Mouse (Mus musculus) intestine, embryonic 15.5 days (tissue): Measurements from ENCODE around the gene Nudt16l1. TPM values are rescaled to one million over a fixed set of nuclear protein-coding genes. Genes with fewer than 3 reads are reported as not detected.

Experiments used
- ATAC-seq: fragments of 200-750 bp; cut with Nextera tagmentation; 2 replicates; pipeline ENCODE4 v1.8.0; 2017; ENCODE audit warnings: moderate TSS enrichment, moderate library complexity
- H3K27ac ChIP-seq: fragments of 300-500 bp; sonication (generic); 2 replicates; pipeline ENCODE4 v1.5.1; 2015; ENCODE audit warnings: mild to moderate bottlenecking, inconsistent platforms
- H3K27me3 ChIP-seq: fragments of 300-500 bp; sonication (generic); replicated peaks from 2 replicates; pipeline ENCODE4 v1.6.1; 2015; ENCODE audit warnings: inconsistent platforms
- H3K36me3 ChIP-seq: fragments of 300-500 bp; sonication (generic); 2 replicates; pipeline ENCODE4 v1.6.1; 2015; ENCODE audit warnings: inconsistent platforms
- H3K4me1 ChIP-seq: fragments of 300-500 bp; sonication (generic); replicated peaks from 2 replicates; pipeline ENCODE4 v1.6.1; 2015; ENCODE audit warnings: inconsistent platforms
- H3K4me2 ChIP-seq: fragments of 300-500 bp; sonication (generic); replicated peaks from 2 replicates; pipeline ENCODE4 v1.6.1; 2015; ENCODE audit warnings: mild to moderate bottlenecking, inconsistent platforms
- H3K4me3 ChIP-seq: fragments of 300-500 bp; sonication (generic); replicated peaks from 2 replicates; pipeline ENCODE4 v1.5.1; 2015; ENCODE audit warnings: inconsistent platforms
- H3K9ac ChIP-seq: fragments of 300-500 bp; sonication (generic); 2 replicates; pipeline ENCODE4 v1.6.1; 2015; ENCODE audit warnings: inconsistent platforms
- H3K9me3 ChIP-seq: fragments of 300-500 bp; sonication (generic); 2 replicates; pipeline ENCODE4 v1.6.1; 2016; ENCODE audit warnings: inconsistent platforms
- WGBS: fragments of 180-500 bp; shearing (Covaris S2); methylation state at CpG from one replicate; pipeline ENCODE4 v1.1.7; 2015; 5-methylcytosine and 5-hydroxymethylcytosine counted together
- polyA plus RNA-seq: library from polyadenylated mRNA; unstranded; fragments of >200 nt; fragmentation: Nextera tagmentation; extraction: Ambion mirVana; gene quantifications from 2 replicates; pipeline ENCODE4 v1.2.1, GENCODE M21; 2015

The Nudt16l1 gene
- polyA plus RNA-seq, 1 experiment from 2014 or later: 128 TPM

DNA sequence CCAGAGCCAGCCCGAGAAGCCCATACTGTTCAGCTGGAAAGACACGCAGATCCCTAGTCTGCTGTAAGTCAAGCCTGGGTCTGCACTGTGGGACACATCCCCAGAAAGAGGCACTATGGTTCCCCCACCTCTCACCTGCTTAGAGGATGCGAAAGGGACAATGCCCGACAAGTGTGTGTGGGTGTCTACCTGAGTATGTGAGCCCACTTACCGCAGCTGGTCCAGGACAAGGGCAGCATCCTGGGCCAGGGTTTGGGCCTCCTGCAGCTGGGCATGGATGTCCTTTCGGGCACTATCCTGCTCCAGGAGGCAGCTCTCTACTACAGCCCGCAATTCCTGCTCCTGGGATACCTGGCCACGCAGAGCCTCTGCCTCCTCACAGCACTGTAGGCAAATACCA lies 4.3 kb downstream of the Nudt16l1 start:
- H3K4me1 ChIP-seq: peaks cover 10% of the 10 kb centered on the region
- no peak for ATAC-seq
- no peaks in the 10 kb centered on the region for H3K9me3 ChIP-seq
- H3K9ac ChIP-seq: no peak overlapping the region
- H3K27me3 ChIP-seq: no peaks in the 10 kb centered on the region
- H3K27ac ChIP-seq: no peak overlapping the region
- H3K4me3 ChIP-seq: no peak overlapping the region
- H3K4me2 ChIP-seq: no peak overlapping the region
- H3K36me3 ChIP-seq: peaks cover 34% of the 10 kb centered on the region
- WGBS: 92% methylated on average over 8 of the region's 8 CpGs

DNA sequence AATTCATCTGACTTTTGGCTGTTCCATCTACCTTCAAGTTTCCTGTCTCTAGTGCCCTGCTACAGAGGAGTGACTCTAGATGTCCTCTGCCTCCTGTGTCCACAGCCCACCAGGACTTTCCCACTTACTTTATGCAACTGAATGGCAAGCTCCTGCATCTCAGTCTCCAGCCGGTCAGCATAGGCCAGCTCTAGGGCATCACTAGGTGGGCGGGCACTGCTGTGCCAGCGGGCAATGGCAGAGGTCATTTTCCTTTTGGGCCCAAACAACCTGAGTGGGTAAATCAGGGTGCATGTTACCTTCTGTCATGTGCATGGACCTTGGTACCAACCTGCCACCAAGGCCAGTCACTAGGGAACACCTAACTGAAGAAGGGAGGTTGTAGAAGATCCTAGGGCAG lies 4.9 kb downstream of the Nudt16l1 start:
- Histone ChIP-seq H3K27me3 (no peaks in the 10 kb centered on the region), H3K4me1 (peaks cover 10% of the 10 kb centered on the region), H3K9ac (no peak overlapping the region), H3K9me3 (no peaks in the 10 kb centered on the region), H3K4me2 (no peak overlapping the region), H3K27ac (no peak overlapping the region), H3K4me3 (no peak overlapping the region), H3K36me3 (peaks cover 39% of the 10 kb centered on the region)
- 95% methylated on average over 3 of the region's 3 CpGs for WGBS
- ATAC-seq: no peak

DNA sequence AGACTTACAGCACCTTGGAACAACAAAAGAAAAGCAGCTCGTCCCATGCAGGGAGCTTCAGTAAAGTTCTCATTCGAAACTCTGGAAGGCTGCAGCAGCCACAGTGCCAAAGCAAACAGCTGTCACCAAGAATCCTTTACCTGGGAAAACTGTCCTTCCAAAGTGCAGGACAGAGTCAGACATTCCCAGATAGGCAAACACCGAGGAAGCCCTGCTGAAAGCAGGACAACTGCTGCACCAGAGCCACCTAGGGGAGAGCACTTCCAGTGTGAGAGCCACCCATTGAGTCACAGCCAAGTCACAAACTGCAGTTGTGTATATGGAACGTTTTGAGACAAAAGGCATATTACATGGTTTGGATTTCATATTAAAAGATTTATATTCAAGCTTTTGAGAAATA lies 6.9 kb downstream of the Nudt16l1 start:
- Histone ChIP-seq H3K9ac (no peak overlapping the region), H3K4me2 (no peak overlapping the region), H3K27ac (no peak overlapping the region), H3K4me1 (0 out of 2 replicates have a peak, but pooled peaks cover under 1% of the 10 kb centered on the region), H3K9me3 (no peaks in the 10 kb centered on the region), H3K27me3 (no peaks in the 10 kb centered on the region), H3K4me3 (no peak overlapping the region), H3K36me3 (peaks cover 44% of the 10 kb centered on the region)
- 82% methylated on average over 4 of the region's 4 CpGs for WGBS
- no peak for ATAC-seq

DNA sequence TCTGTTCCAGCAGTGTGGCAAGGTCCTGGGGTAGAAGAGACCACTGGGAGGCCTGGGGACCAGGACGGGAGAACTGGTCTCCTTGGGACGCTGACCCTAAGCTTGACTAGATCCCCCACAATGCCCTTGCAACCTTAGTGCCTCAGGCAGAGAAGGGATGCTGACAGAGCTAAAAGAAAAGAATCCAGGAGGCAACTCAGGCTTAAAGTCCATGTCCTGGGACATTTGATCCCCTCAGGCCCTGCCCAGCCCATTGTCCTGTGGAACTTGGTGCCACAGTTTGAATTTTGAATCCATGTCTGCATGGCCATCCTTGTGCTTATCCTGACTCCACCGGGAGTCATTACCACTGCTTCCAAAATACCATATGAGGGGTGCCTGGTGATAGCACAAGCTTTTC lies 7.6 kb downstream of the Nudt16l1 start:
- H3K9me3 ChIP-seq: no peaks in the 10 kb centered on the region
- H3K4me2 ChIP-seq: no peak overlapping the region
- no peaks in the 10 kb centered on the region for H3K4me1 ChIP-seq
- no peak overlapping the region for H3K9ac ChIP-seq
- no peak overlapping the region for H3K4me3 ChIP-seq
- H3K36me3 ChIP-seq: peaks cover 49% of the 10 kb centered on the region
- H3K27me3 ChIP-seq: no peaks in the 10 kb centered on the region
- no peak overlapping the region for H3K27ac ChIP-seq
- ATAC-seq: no peak
- WGBS: 91% methylated on average over 3 of the region's 3 CpGs

DNA sequence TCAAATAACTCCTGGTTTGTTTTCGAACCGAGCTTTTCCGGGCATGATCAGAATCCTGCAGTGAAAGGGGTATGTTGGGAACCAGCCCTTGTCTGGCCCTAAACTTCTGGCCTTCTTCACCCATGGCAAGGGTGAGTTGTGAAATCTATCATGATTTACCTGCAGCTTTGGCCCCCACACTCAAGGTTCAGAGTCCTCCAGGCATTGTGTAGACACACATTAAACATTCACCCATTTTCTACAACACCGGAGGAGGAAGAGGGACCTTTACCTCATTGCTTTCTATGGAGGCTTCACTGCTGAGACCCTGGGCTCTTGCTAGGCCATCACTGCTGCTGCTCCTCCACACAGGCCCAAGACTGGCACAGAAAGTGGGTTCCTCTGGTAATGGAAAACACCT lies 8.8 kb downstream of the Nudt16l1 start:
- Histone ChIP-seq H3K27me3 (no peaks in the 10 kb centered on the region), H3K9me3 (no peaks in the 10 kb centered on the region), H3K4me1 (no peaks in the 10 kb centered on the region), H3K4me2 (no peak overlapping the region), H3K36me3 (peaks cover 38% of the 10 kb centered on the region), H3K4me3 (no peak overlapping the region), H3K27ac (no peak overlapping the region), H3K9ac (no peak overlapping the region)
- no peak for ATAC-seq
- whole genome bisulfite sequencing: 90% methylated on average over 4 of the region's 4 CpGs

DNA sequence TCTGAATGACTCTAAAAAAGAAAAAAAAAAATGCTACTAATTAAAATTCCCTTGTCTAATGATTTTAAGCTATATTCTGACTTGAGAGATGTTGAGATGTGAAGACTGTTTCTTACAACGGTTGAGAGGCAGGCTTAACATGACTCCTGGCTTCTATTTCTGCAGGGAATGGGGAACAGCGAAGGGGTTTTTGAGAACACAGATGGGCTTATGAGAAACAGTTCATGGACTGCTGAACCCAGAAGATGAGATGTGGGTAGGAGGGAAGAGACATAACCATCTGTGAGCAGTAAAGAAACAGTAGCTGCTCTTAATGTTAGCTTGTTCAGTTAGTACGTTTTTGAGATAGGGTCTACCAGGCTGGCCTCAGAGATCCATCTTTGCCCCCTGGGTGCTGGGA lies 18.0 kb downstream of the Nudt16l1 start:
- no peak overlapping the region for H3K4me3 ChIP-seq
- H3K4me2 ChIP-seq: no peak overlapping the region
- no peak overlapping the region for H3K27ac ChIP-seq
- ATAC-seq: no peak
- H3K36me3 ChIP-seq: peaks cover 33% of the 10 kb centered on the region
- H3K9me3 ChIP-seq: no peaks in the 10 kb centered on the region
- H3K9ac ChIP-seq: no peak overlapping the region
- WGBS: 90% methylated on average over 3 of the region's 3 CpGs
- no peaks in the 10 kb centered on the region for H3K27me3 ChIP-seq
- H3K4me1 ChIP-seq: no peaks in the 10 kb centered on the region

DNA sequence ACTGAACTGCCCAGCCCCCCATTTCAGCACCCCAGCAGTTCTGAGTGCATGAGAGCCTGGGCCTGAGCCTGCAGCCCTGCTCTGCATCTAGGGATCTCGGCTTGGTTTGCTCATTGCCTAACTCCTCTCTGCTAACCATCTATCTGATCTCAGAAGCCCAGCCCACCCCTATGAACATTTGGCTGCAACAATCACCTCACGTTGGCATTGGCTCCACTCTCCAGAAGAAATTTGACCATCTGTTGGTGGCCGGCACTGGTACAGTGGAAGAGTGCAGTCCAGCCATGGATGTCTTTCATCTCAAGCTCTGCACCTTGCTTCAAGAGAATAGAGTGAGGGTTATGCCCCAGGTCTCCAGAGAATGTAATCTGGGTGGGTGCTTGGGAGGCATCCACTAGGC lies 18.9 kb downstream of the Nudt16l1 start:
- Histone ChIP-seq H3K4me1 (no peaks in the 10 kb centered on the region), H3K36me3 (peaks cover 32% of the 10 kb centered on the region), H3K27ac (no peak overlapping the region), H3K4me3 (no peak overlapping the region), H3K9ac (no peak overlapping the region), H3K4me2 (no peak overlapping the region), H3K27me3 (no peaks in the 10 kb centered on the region), H3K9me3 (no peaks in the 10 kb centered on the region)
- ATAC-seq: no peak
- 94% methylated on average over 3 of the region's 3 CpGs for WGBS

DNA sequence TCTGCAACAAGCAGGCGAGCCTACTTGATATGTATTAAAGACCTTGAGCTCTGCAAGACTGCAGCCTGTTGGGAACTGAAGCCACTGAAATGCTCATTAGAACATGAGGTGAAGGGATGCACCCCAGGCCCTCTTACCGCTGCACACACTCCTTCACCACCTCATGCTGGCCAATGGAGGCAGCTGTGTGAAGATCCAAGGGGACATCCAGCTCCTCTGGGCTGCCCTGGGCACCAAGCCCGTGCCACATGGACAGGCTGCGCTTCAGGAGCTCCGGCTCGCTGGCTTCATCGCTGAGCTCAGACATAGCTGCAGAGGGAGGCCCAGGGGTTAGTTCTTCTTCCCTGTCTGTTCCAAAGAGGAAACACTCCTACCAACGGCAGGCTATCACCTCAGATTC lies 21.7 kb downstream of the Nudt16l1 start:
- WGBS: 87% methylated on average over 8 of the region's 8 CpGs
- H3K9ac ChIP-seq: no peak overlapping the region
- no peak overlapping the region for H3K27ac ChIP-seq
- no peak overlapping the region for H3K4me3 ChIP-seq
- no peaks in the 10 kb centered on the region for H3K27me3 ChIP-seq
- peaks cover 8% of the 10 kb centered on the region for H3K4me1 ChIP-seq
- H3K9me3 ChIP-seq: no peaks in the 10 kb centered on the region
- ATAC-seq: no peak
- peaks cover 5% of the 10 kb centered on the region; the same call in 1 of the 2 replicates for H3K36me3 ChIP-seq
- no peak overlapping the region for H3K4me2 ChIP-seq

DNA sequence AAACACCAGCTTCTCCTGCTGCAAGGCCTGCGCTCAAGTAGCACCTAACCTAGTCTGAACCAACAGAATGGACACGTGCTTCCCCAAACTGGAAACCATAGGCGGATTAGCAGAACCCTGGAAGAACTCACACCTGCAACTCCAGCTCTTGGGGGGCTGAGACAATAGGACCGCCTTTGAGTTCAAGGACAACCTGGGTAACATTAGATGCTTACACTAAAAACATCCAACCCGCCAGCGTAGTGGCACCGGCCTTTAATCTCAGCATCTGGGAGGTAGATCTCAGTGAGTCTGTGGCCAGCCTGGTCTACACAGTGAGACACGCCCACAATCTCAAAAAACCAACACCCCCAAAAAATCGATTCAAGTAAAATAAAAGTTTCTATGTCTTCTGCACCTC lies 24.8 kb downstream of the Nudt16l1 start:
- H3K4me3 ChIP-seq: peak overlapping the region; percentile 97
- no peak overlapping the region; the same call in 1 of the 2 replicates for H3K27ac ChIP-seq
- no peaks in the 10 kb centered on the region for H3K27me3 ChIP-seq
- ATAC-seq: no peak
- no peaks in the 10 kb centered on the region for H3K36me3 ChIP-seq
- H3K9me3 ChIP-seq: no peaks in the 10 kb centered on the region
- WGBS: 34% methylated on average over 9 of the region's 9 CpGs
- peak overlapping the region; percentile 89 for H3K4me2 ChIP-seq
- peaks cover 9% of the 10 kb centered on the region for H3K4me1 ChIP-seq
- peak overlapping the region; percentile 95 for H3K9ac ChIP-seq

DNA sequence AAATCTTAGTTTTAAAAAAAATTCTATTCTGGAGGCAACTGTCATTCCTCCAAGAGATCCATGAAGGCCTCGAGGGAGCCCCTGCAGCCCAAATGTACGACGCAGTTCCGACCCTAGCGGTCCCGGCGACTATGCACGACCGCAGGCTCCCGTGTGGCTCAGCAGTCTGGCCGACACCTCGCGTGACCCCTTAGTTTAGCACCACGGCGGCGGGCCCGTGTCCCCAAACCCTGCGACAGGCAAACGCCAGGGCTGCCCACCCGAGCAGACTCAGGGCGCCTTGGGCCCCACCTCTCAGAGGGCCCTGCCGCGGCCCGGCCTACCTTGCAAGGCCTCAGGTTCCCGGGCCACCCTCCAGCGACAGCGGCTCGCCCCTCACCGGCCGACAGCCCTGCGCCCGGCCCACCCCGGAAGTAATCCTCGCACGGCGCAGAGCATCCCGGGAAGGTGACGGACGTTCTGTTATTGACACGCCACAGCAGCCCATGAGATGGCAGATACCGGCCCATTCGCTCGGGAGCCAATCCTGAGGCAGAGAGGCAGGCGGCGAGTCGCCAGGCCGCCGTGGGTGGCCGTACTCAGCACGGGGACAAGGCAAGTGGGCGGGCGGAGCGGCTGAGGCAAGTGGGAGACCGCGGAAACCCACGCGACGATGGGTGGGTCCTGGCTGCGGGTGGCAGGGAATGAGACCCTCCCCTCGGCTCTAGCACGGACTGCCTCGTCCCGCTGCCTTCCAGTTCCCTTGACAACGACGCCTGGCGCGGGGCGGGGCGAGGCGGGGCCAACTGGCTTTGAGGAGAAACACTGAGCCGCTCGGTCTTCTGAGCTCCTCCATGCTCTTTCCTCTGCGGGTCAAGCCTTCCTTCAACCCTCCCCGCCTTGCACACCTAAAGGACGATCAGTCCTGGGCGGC lies 25.5 kb downstream of the Nudt16l1 start, which contains the start of gene Anks3:
Gene Anks3, minus strand, starts transcription at position 409 of the 913 bp plus-strand sequence.
- peak within 1 kb of the TSS; percentile 97 for H3K4me3 ChIP-seq
- H3K4me2 ChIP-seq: peak within 1 kb of the TSS; percentile 89
- H3K27me3 ChIP-seq: no peaks in the 10 kb centered on the region
- peak within 1 kb of the TSS; percentile 82 for H3K27ac ChIP-seq
- peak; percentile 99 for ATAC-seq
- H3K9me3 ChIP-seq: no peaks in the 10 kb centered on the region
- H3K4me1 ChIP-seq: peaks cover 9% of the 10 kb centered on the region
- peak within 1 kb of the TSS; percentile 95 for H3K9ac ChIP-seq
- H3K36me3 ChIP-seq: no peaks in the 10 kb centered on the region
- under 1% methylated on average over 76 of the region's 76 CpGs for WGBS

DNA sequence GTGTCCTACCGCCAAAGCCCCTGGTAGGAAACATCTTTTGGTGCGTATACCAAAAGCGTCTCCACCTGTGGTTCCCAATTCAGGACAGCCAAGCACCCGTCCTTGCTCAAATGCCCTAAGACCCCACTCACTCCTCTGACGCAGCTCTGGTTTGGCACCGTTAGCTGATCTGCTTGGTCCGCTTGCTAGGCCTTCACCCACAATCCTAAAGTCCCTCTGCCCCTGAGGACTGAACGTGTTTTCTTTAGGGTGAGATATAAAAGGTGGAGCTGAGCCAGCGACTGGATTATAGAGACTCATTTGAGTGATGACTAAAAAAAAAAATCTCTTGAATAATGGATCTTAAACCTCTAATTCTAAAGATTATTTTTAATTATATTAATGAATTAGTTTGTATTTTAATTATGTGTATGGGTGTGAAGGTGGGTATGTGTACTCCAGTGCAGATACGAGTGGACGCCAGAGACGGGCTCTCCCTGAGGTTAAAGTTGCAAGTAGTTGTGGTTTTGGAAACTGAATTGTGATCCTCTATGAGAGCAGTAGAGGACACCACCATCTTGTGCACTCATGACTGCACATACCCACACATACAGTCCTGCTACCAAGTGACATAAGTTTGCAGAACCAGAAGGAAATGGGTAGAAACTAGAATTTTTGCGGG lies 26.3 kb downstream of the Nudt16l1 start:
- no peaks in the 10 kb centered on the region for H3K9me3 ChIP-seq
- peak overlapping the region; percentile 89 for H3K4me2 ChIP-seq
- H3K4me1 ChIP-seq: peaks cover 9% of the 10 kb centered on the region
- peak overlapping the region; percentile 65; the same call in 1 of the 2 replicates for H3K27ac ChIP-seq
- peak; percentile 8; the same call in 1 of the 2 replicates for ATAC-seq
- WGBS: 22% methylated on average over 13 of the region's 13 CpGs
- H3K4me3 ChIP-seq: peak overlapping the region; percentile 97
- H3K36me3 ChIP-seq: no peaks in the 10 kb centered on the region
- H3K27me3 ChIP-seq: no peaks in the 10 kb centered on the region
- H3K9ac ChIP-seq: peak overlapping the region; percentile 66

DNA sequence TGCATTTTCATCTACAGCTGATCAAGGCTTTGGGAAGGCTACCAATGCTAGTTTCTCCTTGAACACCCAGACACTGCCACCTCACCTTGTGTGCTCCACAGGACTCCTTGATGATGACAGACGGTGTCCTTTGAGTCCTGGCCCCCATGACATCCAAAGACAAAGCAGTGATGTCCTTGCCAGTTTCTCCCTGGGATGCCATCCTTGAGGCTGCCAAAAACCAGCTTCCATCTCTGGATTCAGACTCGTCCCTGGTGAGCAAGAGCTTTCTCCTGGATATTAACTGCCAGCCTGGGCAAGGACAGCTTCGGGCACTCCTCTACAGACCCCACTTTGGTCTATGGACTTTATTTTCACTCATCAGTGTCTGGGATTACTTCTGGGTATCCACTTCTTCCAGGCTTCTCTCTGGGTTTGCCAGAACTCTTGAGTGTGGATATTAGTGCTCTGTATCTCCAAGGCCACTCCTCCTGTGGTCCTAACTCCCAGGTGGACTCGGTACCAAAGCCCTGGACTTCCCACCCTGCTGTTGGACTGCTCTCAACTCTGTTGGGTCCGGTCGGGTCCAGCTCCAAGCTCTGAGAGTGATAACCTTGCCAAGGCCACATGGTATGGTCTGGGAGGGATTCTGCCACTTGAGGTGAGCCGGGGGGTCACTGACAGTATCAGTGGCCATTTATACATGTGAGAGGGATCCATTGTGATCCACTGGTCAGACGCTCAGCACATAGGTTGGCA lies 27.0 kb downstream of the Nudt16l1 start:
- 89% methylated on average over 8 of the region's 8 CpGs for WGBS
- no peaks in the 10 kb centered on the region for H3K36me3 ChIP-seq

More for the DNA sequence above, 27.0 kb downstream of the Nudt16l1 start:
- Histone ChIP-seq H3K4me3 (no peak overlapping the region), H3K27ac (no peak overlapping the region), H3K9ac (no peak overlapping the region), H3K27me3 (no peaks in the 10 kb centered on the region), H3K4me1 (peaks cover 9% of the 10 kb centered on the region), H3K9me3 (no peaks in the 10 kb centered on the region), H3K4me2 (peak overlapping the region; percentile 89; the same call in 1 of the 2 replicates)
- no peak for ATAC-seq
